Mouse (Mus musculus) macrophage (primary cell): Measurements from ENCODE around the gene Washc1. TPM values are rescaled to one million over a fixed set of nuclear protein-coding genes. Genes with fewer than 3 reads are reported as not detected.
A peak's percentile ranks its signal among the peaks of the same experiment; 100 is the strongest.

Experiments used
- H3K27ac ChIP-seq: fragments of 350-480 bp; formaldehyde crosslinking; 2 replicates; pipeline ENCODE4 v1.9.0; 2021
- H3K36me3 ChIP-seq: fragments of 350-480 bp; formaldehyde crosslinking; 2 replicates; pipeline ENCODE4 v1.9.0; 2021; ENCODE audit errors: inconsistent target
- H3K4me3 ChIP-seq: fragments of 350-480 bp; formaldehyde crosslinking; 2 replicates; pipeline ENCODE4 v1.9.0; 2021; ENCODE audit errors: inconsistent target
- H3K79me2 ChIP-seq: fragments of 350-480 bp; formaldehyde crosslinking; 2 replicates; pipeline ENCODE4 v1.9.0; 2021; ENCODE audit errors: inconsistent target
- WGBS: methylation state at CpG from one replicate; pipeline ENCODE4 v1.1.7; 2026; ENCODE audit warnings: inconsistent platforms; ENCODE audit not compliant: missing documents; 5-methylcytosine and 5-hydroxymethylcytosine counted together
- polyA plus RNA-seq: library from polyadenylated mRNA; stranded (reverse); fragments of 250-400 nt; gene quantifications from 3 replicates; pipeline ENCODE4 v1.2.4, GENCODE M21; 2018; ENCODE audit warnings: inconsistent platforms

Gene Washc1
- polyA plus RNA-seq, 1 experiment from 2014 or later, result 46.1 TPM

GRCm38 (mm10) chr17:66100566-66101379, 10.6 kb upstream of the Washc1 start:
- H3K27ac ChIP-seq, result peak overlapping the region; percentile 22; the same call in 1 of the 2 replicates
- WGBS, result 0% methylated on average over 41 of the region's 41 CpGs
- peak overlapping the region; percentile 81 for H3K4me3 ChIP-seq
- H3K79me2 ChIP-seq, result peaks cover 52% of the 10 kb centered on the region
- H3K36me3 ChIP-seq, result no peaks in the 10 kb centered on the region

- WGBS, result under 1% methylated on average over 49 of the region's 67 CpGs
- Histone ChIP-seq H3K4me3 (peak within 1 kb of the TSS; percentile 81), H3K27ac (peak within 1 kb of the TSS; percentile 62), H3K36me3 (no peaks in the 10 kb centered on the region), H3K79me2 (peaks cover 44% of the 10 kb centered on the region)
Measured at GRCm38 (mm10) chr17:66101380-66102330, 9.7 kb upstream of the Washc1 start, which contains the start of gene Ndufv2. TSS of gene Ndufv2 (minus strand) at chr17:66101559.

GRCm38 (mm10) chr17:66104076-66104475, 7.3 kb upstream of the Washc1 start:
- WGBS, result 95% methylated on average over 7 of the region's 7 CpGs
- Histone ChIP-seq H3K36me3 (no peaks in the 10 kb centered on the region), H3K79me2 (peaks cover 19% of the 10 kb centered on the region)

GRCm38 (mm10) chr17:66106601-66107267, 4.6 kb upstream of the Washc1 start:
- Histone ChIP-seq H3K27ac (no peak overlapping the region), H3K36me3 (no peaks in the 10 kb centered on the region), H3K79me2 (peaks cover 1% of the 10 kb centered on the region; the same call in 1 of the 2 replicates), H3K4me3 (no peak overlapping the region)
- WGBS, result 41% methylated on average over 7 of the region's 10 CpGs

More at GRCm38 (mm10) chr17:66104076-66104475, 7.3 kb upstream of the Washc1 start:
- Histone ChIP-seq H3K27ac (no peak overlapping the region), H3K4me3 (no peak overlapping the region)

- Histone ChIP-seq H3K36me3 (no peaks in the 10 kb centered on the region), H3K27ac (no peak overlapping the region), H3K4me3 (no peak overlapping the region), H3K79me2 (peaks cover 8% of the 10 kb centered on the region)
- 79% methylated on average over 8 of the region's 8 CpGs for WGBS
Measured at GRCm38 (mm10) chr17:66107466-66107865, 3.9 kb upstream of the Washc1 start.

GRCm38 (mm10) chr17:66108198-66108597, 3.1 kb upstream of the Washc1 start:
- Histone ChIP-seq H3K79me2 (peaks cover 16% of the 10 kb centered on the region), H3K27ac (no peak overlapping the region), H3K36me3 (no peaks in the 10 kb centered on the region), H3K4me3 (no peak overlapping the region)
- WGBS, result 69% methylated on average over 4 of the region's 4 CpGs

GRCm38 (mm10) chr17:66110746-66111145, 599 bp upstream of the Washc1 start:
- WGBS, result 13% methylated on average over 6 of the region's 6 CpGs
- peak overlapping the region; percentile 59 for H3K27ac ChIP-seq
- peak overlapping the region; percentile 56 for H3K4me3 ChIP-seq
- H3K79me2 ChIP-seq, result peaks cover 26% of the 10 kb centered on the region
- H3K36me3 ChIP-seq, result peaks cover 24% of the 10 kb centered on the region

- H3K79me2 ChIP-seq, result peaks cover 26% of the 10 kb centered on the region
- H3K27ac ChIP-seq, result peak overlapping the region; percentile 58
- 6% methylated on average over 4 of the region's 4 CpGs for WGBS
- H3K36me3 ChIP-seq, result peaks cover 38% of the 10 kb centered on the region
- peak overlapping the region; percentile 61 for H3K4me3 ChIP-seq
Measured at GRCm38 (mm10) chr17:66112166-66112565, 821 bp downstream of the Washc1 start.

- H3K36me3 ChIP-seq, result peaks cover 59% of the 10 kb centered on the region
- no peak overlapping the region for H3K27ac ChIP-seq
- peaks cover 3% of the 10 kb centered on the region; the same call in 1 of the 2 replicates for H3K79me2 ChIP-seq
- WGBS, result 83% methylated on average over 8 of the region's 8 CpGs
- H3K4me3 ChIP-seq, result no peak overlapping the region
Measured at GRCm38 (mm10) chr17:66118991-66119390, 7.6 kb downstream of the Washc1 start.

GRCm38 (mm10) chr17:66120701-66121100, 9.4 kb downstream of the Washc1 start:
- WGBS, result 83% methylated on average over 1 of the region's 1 CpGs
- no peak overlapping the region for H3K27ac ChIP-seq
- H3K36me3 ChIP-seq, result peaks cover 42% of the 10 kb centered on the region

GRCm38 (mm10) chr17:66123066-66123815, 11.9 kb downstream of the Washc1 start, which contains the start of gene Ddx11:
TSS of gene Ddx11 (plus strand) at chr17:66123520.
- H3K4me3 ChIP-seq, result peak within 1 kb of the TSS; percentile 71
- peaks cover 16% of the 10 kb centered on the region for H3K36me3 ChIP-seq
- 4% methylated on average over 45 of the region's 45 CpGs for WGBS
- H3K27ac ChIP-seq, result peak within 1 kb of the TSS; percentile 25
- H3K79me2 ChIP-seq, result peaks cover 17% of the 10 kb centered on the region

More at GRCm38 (mm10) chr17:66120701-66121100, 9.4 kb downstream of the Washc1 start:
- no peak overlapping the region for H3K4me3 ChIP-seq
- H3K79me2 ChIP-seq, result peaks cover 17% of the 10 kb centered on the region

- H3K79me2 ChIP-seq, result peaks cover 17% of the 10 kb centered on the region
- peak overlapping the region; percentile 25 for H3K27ac ChIP-seq
- WGBS, result 7% methylated on average over 16 of the region's 20 CpGs
Measured at GRCm38 (mm10) chr17:66123816-66124610, 12.7 kb downstream of the Washc1 start.

GRCm38 (mm10) chr17:66125211-66125610, 13.9 kb downstream of the Washc1 start:
- no peaks in the 10 kb centered on the region for H3K36me3 ChIP-seq
- no peak overlapping the region for H3K27ac ChIP-seq
- peaks cover 17% of the 10 kb centered on the region for H3K79me2 ChIP-seq
- no peak overlapping the region for H3K4me3 ChIP-seq
- 83% methylated on average over 5 of the region's 5 CpGs for WGBS

More at GRCm38 (mm10) chr17:66123816-66124610, 12.7 kb downstream of the Washc1 start:
- Histone ChIP-seq H3K36me3 (peaks cover 9% of the 10 kb centered on the region), H3K4me3 (peak overlapping the region; percentile 71)
